Mouse (Mus musculus): ENCODE measurements around the gene Ube2t. TPM values are rescaled to one million over a fixed set of nuclear protein-coding genes. Genes with fewer than 3 reads are reported as not detected.

Gene Ube2t
- polyA plus RNA-seq (2015; fragmentation: Nextera tagmentation; extraction: Ambion mirVana), result 25.3 and 25.7 TPM in 2 replicates

DNA sequence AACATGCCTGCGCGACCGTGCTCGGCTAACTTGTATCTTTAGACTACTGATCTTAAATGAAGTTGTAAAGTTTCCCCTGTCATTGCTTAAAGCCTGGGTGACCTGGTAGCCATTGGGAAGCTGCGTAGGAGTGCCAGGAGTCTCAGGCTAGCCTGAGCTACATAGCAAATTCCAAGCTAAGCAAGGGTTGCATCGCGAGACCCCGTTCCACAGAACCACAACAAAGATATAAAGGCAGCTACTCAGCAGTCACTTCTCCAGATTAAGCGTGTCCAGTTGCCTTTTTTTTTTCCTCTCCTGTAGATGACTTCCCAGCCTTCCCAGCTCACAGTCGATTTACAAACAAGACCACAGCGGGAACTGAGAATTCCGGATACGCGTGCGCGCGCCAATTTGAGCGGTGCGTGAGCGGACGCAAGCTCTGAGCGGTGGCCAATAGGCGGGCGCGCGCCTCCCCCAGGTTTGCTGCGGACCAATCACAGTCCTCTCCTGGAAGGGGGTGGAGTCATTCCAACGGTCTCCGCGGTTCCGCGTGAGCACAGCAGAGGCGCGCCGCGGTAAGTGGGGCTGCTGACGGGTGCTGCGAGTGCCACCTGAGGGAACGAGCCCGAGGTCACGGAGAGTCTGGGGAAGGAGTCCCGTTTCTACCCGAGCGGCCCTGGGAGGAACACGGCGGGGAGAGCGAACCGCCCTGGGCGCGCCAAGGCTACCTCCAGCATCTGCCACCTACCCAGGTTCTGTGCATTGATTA, at the start of gene Ube2t:
Ube2t (plus strand) TSS at position 513 of the 751 bp plus-strand sequence.
- peak within 1 kb of the TSS; percentile 54 for H3K9ac ChIP-seq
- 0 out of 2 replicates have a peak within 1 kb of the TSS, but pooled peaks have one; percentile 22 for H3K27ac ChIP-seq
- H3K4me1 ChIP-seq, result peaks cover 16% of the 10 kb centered on the region; the same call in 1 of the 2 replicates
- no peaks in the 10 kb centered on the region for H3K27me3 ChIP-seq
- 2% methylated on average over 50 of the region's 50 CpGs for WGBS
- peak; percentile 99 for ATAC-seq (ENCODE audit: insufficient number of reproducible peaks, low FRiP score, low TSS enrichment, low read depth)
- H3K9me3 ChIP-seq, result no peaks in the 10 kb centered on the region
- no peaks in the 10 kb centered on the region for H3K36me3 ChIP-seq
- peak within 1 kb of the TSS; percentile 80 for H3K4me3 ChIP-seq
- peak within 1 kb of the TSS; percentile 75 for H3K4me2 ChIP-seq

DNA sequence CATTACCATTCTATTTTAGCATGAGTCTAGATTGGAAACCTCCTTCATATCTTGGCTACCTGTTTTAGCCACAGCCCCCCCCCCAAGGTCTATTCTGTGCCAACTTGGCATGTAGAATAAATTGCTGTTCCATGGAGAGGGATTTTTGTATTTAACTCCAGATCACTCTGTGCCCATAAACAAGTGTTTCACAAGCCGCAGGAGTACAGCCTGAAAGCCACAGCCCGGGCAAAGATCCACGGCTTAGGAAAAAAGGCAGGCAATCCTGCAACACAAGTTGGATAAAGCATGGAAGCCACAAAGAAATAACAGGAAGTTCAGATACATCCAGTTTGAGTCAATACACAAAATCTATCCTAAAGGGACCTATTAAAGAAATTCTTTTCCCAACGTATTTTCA, 48.8 kb upstream of the Ube2t start:
- peaks cover 9% of the 10 kb centered on the region for H3K4me1 ChIP-seq
- H3K4me3 ChIP-seq, result no peak overlapping the region
- no peak overlapping the region for H3K27ac ChIP-seq
- no peak for ATAC-seq (ENCODE audit: insufficient number of reproducible peaks, low FRiP score, low TSS enrichment, low read depth)
- H3K9me3 ChIP-seq, result no peaks in the 10 kb centered on the region
- no peaks in the 10 kb centered on the region for H3K27me3 ChIP-seq
- 52% methylated on average over 4 of the region's 4 CpGs for WGBS
- no peak overlapping the region for H3K4me2 ChIP-seq
- H3K36me3 ChIP-seq, result no peaks in the 10 kb centered on the region
- H3K9ac ChIP-seq, result no peak overlapping the region

DNA sequence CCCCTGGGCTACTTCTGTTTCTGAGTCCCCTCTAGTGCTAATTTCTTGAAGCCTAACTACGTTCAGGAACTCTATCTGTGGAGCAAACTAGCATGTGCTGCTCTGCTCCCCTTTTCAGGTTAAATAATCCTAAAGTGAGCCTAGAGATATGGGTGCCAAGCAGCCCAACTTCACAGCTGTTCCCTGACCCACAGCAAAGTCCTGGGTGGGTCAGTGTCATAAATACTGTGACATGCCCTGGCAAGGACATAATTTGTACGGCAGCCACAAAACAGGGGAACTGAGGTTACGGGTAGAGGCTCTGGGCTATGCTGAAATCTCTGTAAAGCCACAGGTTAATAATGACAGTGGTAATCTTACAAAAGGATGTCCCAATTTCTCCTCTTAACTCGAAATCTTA, 46.9 kb upstream of the Ube2t start:
- ATAC-seq (ENCODE audit: insufficient number of reproducible peaks, low FRiP score, low TSS enrichment, low read depth), result no peak
- Histone ChIP-seq H3K4me3 (no peak overlapping the region), H3K36me3 (no peaks in the 10 kb centered on the region), H3K9ac (no peak overlapping the region), H3K27ac (no peak overlapping the region), H3K27me3 (no peaks in the 10 kb centered on the region), H3K4me1 (0 out of 2 replicates have a peak, but pooled peaks cover 5% of the 10 kb centered on the region), H3K4me2 (no peak overlapping the region), H3K9me3 (no peaks in the 10 kb centered on the region)
- WGBS, result 73% methylated on average over 4 of the region's 4 CpGs

DNA sequence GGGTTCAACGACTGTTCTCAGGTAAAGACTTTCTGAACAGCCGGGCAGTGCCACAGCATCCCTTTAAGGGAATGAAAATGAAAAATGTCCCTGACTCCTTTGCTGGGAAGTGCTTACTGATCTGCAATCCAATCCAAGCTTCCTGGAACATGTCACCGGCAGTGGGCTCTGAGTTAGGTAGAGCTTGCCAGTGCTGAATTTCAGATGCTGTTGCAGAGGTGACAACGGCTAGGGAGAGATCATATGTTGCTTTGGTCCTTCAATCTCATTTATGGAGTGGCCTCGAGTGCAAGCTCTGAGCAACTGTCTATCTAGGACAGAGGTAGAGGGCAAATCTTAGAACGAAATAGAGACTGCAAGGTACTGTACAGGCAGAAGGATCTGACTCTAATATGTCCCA, 43.4 kb upstream of the Ube2t start:
- Histone ChIP-seq H3K9me3 (no peaks in the 10 kb centered on the region), H3K9ac (no peak overlapping the region), H3K4me3 (no peak overlapping the region), H3K4me1 (0 out of 2 replicates have a peak, but pooled peaks cover 4% of the 10 kb centered on the region), H3K27ac (no peak overlapping the region), H3K36me3 (no peaks in the 10 kb centered on the region), H3K4me2 (no peak overlapping the region), H3K27me3 (no peaks in the 10 kb centered on the region)
- WGBS, result 81% methylated on average over 6 of the region's 6 CpGs
- ATAC-seq (ENCODE audit: insufficient number of reproducible peaks, low FRiP score, low TSS enrichment, low read depth), result no peak

DNA sequence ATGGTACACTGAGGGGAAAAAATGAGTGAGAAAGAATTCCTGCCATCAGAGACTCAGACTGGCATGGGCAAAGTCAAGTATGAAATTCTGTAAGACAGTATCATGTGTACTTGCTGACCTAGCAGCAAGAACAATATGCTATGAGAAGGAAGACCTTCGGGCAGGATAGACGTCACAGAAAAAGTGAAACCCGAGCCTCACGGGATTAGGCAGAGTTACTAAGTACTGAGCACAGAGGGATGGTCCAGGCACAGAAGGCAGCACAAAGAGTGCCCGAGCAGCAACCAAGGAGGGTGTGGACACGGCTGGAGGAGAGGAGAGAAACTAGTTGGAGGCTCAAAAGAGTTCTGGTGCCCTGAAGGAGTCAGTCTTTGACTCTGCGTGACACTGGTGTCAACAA, 29.9 kb upstream of the Ube2t start:
- Histone ChIP-seq H3K4me3 (no peak overlapping the region), H3K27ac (no peak overlapping the region), H3K9ac (no peak overlapping the region), H3K36me3 (no peaks in the 10 kb centered on the region), H3K9me3 (no peaks in the 10 kb centered on the region), H3K27me3 (no peaks in the 10 kb centered on the region), H3K4me1 (peaks cover 3% of the 10 kb centered on the region; the same call in 1 of the 2 replicates), H3K4me2 (no peak overlapping the region)
- 40% methylated on average over 7 of the region's 7 CpGs for WGBS
- no peak for ATAC-seq (ENCODE audit: insufficient number of reproducible peaks, low FRiP score, low TSS enrichment, low read depth)

DNA sequence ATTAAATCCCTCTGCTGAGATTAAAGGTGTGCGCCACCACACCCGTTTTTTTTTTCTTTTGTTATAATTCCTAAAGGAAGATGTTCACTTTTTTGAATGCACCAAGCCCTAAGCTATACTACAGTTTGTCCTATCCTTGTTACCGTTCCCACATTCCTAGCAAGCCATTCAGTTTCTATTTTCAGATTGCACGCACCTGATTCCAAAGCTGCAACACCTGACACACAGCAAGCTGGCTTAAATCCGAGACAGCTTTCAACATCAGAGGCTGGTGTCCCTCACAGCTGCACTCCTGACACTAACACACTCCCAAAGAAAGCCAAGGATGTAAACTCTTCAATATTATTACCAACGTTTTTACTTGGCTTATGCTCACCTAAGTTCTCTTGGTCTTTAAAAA, 26.0 kb upstream of the Ube2t start:
- H3K27ac ChIP-seq, result no peak overlapping the region
- H3K9me3 ChIP-seq, result no peaks in the 10 kb centered on the region
- H3K4me2 ChIP-seq, result no peak overlapping the region
- no peaks in the 10 kb centered on the region for H3K27me3 ChIP-seq
- WGBS, result 81% methylated on average over 6 of the region's 6 CpGs
- no peak overlapping the region for H3K4me3 ChIP-seq
- H3K4me1 ChIP-seq, result peaks cover 3% of the 10 kb centered on the region; the same call in 1 of the 2 replicates
- no peak overlapping the region for H3K9ac ChIP-seq
- H3K36me3 ChIP-seq, result no peaks in the 10 kb centered on the region
- no peak for ATAC-seq (ENCODE audit: insufficient number of reproducible peaks, low FRiP score, low TSS enrichment, low read depth)

DNA sequence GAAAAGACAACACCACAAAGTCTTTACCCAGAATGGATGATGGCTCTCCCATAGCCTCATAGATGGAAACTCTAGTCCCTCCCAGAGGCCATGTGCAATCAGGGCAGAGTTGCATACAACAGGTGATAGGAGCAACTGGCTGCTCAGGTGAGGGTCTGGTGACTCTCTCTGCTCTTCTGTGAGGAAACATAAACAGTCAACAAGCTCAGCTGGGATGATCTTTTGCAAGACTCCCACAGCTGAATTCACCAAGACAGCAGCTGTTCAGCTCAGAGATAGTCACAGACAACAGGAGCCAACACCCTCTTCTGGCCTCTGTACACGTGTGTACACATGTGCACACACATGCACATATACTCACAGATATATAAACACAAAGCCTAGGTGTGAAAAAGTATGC, 24.1 kb upstream of the Ube2t start:
- Histone ChIP-seq H3K4me1 (peaks cover 3% of the 10 kb centered on the region; the same call in 1 of the 2 replicates), H3K27me3 (no peaks in the 10 kb centered on the region), H3K36me3 (no peaks in the 10 kb centered on the region), H3K4me2 (no peak overlapping the region), H3K9me3 (no peaks in the 10 kb centered on the region), H3K4me3 (no peak overlapping the region), H3K27ac (no peak overlapping the region), H3K9ac (no peak overlapping the region)
- no peak for ATAC-seq (ENCODE audit: insufficient number of reproducible peaks, low FRiP score, low TSS enrichment, low read depth)
- 84% methylated on average over 1 of the region's 1 CpGs for WGBS

DNA sequence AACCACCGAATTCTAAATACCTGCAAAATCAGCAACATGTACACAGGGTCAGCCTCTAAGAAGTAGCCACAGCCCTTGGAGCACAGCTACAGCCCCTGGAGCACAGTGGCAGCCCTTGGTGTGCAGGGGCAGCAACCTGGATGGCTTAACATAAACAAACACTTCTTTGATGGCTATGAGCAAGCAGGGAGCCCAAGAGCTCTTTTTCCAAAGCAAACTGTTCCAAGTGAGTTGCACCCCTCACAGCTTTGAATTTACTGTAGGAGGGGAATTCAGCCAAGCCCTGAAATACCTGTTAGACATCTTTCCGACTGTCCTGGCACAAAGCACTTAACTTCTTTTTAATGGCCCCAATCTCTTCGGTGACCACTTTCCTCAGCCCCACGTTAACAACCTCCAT, 21.5 kb upstream of the Ube2t start:
- no peak overlapping the region for H3K4me2 ChIP-seq
- H3K9me3 ChIP-seq, result no peaks in the 10 kb centered on the region
- no peak for ATAC-seq (ENCODE audit: insufficient number of reproducible peaks, low FRiP score, low TSS enrichment, low read depth)
- H3K27ac ChIP-seq, result no peak overlapping the region
- no peaks in the 10 kb centered on the region for H3K36me3 ChIP-seq
- no peak overlapping the region for H3K4me3 ChIP-seq
- no peaks in the 10 kb centered on the region for H3K27me3 ChIP-seq
- WGBS, result 38% methylated on average over 4 of the region's 4 CpGs
- no peak overlapping the region for H3K9ac ChIP-seq
- peaks cover 3% of the 10 kb centered on the region; the same call in 1 of the 2 replicates for H3K4me1 ChIP-seq

DNA sequence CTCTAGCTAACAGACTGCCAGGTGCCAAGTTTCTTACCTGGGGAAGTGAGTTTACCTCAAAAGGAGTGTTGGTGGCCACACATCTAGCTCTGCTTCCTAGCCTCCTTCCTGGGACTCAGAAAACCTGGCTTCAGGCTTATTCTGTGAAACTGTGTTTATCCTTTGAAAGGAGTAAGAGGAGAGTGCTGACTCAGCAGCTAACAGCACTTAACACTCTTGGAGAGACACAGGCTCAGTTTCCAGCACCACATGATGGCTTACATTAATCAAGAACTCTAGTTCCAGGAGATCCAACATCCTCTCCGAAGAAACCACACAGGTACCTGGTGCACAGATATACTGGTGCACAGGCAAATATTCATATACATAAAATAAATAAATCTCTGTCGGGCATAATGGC, 19.5 kb upstream of the Ube2t start:
- Histone ChIP-seq H3K27me3 (no peaks in the 10 kb centered on the region), H3K36me3 (peaks cover 3% of the 10 kb centered on the region; the same call in 1 of the 2 replicates), H3K4me1 (peaks cover 3% of the 10 kb centered on the region; the same call in 1 of the 2 replicates), H3K4me2 (no peak overlapping the region), H3K27ac (no peak overlapping the region), H3K9me3 (no peaks in the 10 kb centered on the region), H3K4me3 (no peak overlapping the region), H3K9ac (no peak overlapping the region)
- WGBS, result 80% methylated on average over 2 of the region's 2 CpGs
- no peak for ATAC-seq (ENCODE audit: insufficient number of reproducible peaks, low FRiP score, low TSS enrichment, low read depth)

DNA sequence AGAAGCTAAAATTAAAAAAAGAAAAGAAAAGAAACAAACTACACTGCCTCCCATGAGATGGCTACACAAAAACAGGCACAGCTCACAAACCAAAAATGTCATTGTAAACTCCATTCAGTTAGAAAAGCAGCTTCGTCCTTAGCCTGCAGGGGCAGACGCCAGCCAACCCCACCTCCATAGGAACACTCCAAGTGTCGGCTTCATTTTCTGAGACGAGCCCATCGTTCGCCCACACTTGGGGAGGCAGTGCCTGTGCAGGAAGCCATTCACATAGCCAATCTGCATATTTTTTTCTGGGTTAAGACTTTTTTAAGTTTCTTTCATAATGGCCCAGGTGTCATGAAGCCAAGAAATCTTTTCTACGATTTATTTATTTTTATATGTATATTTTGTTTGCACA, 14.8 kb upstream of the Ube2t start:
- Histone ChIP-seq H3K27ac (no peak overlapping the region), H3K27me3 (no peaks in the 10 kb centered on the region), H3K9ac (no peak overlapping the region), H3K4me2 (no peak overlapping the region), H3K4me1 (no peaks in the 10 kb centered on the region), H3K4me3 (no peak overlapping the region), H3K36me3 (peaks cover 6% of the 10 kb centered on the region; the same call in 1 of the 2 replicates), H3K9me3 (no peaks in the 10 kb centered on the region)
- WGBS, result 83% methylated on average over 7 of the region's 7 CpGs
- ATAC-seq (ENCODE audit: insufficient number of reproducible peaks, low FRiP score, low TSS enrichment, low read depth), result no peak

DNA sequence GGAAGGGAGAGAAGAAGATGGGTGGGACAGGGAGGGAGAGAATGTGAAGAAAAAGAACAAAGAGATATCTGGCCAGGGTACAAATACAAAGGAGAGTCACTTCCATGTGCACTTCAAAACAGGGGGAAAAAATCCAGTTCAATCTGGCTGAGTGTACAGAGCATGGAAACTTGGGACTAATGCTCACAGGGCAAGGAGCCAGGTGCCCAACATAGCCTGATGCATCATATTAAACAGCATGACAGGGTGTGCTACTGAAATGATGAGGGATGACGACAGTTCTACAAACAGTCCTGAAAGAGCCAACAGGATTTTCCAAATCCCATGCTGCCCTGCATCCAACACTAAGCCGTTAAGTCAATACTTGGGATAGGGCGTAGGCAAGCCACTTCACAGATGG, 12.4 kb upstream of the Ube2t start:
- ATAC-seq (ENCODE audit: insufficient number of reproducible peaks, low FRiP score, low TSS enrichment, low read depth), result no peak
- H3K4me1 ChIP-seq, result peaks cover 6% of the 10 kb centered on the region
- H3K9ac ChIP-seq, result no peak overlapping the region
- no peak overlapping the region for H3K27ac ChIP-seq
- H3K36me3 ChIP-seq, result peaks cover 6% of the 10 kb centered on the region; the same call in 1 of the 2 replicates
- no peaks in the 10 kb centered on the region for H3K9me3 ChIP-seq
- H3K27me3 ChIP-seq, result no peaks in the 10 kb centered on the region
- no peak overlapping the region for H3K4me2 ChIP-seq
- no peak overlapping the region for H3K4me3 ChIP-seq
- 85% methylated on average over 3 of the region's 3 CpGs for WGBS

DNA sequence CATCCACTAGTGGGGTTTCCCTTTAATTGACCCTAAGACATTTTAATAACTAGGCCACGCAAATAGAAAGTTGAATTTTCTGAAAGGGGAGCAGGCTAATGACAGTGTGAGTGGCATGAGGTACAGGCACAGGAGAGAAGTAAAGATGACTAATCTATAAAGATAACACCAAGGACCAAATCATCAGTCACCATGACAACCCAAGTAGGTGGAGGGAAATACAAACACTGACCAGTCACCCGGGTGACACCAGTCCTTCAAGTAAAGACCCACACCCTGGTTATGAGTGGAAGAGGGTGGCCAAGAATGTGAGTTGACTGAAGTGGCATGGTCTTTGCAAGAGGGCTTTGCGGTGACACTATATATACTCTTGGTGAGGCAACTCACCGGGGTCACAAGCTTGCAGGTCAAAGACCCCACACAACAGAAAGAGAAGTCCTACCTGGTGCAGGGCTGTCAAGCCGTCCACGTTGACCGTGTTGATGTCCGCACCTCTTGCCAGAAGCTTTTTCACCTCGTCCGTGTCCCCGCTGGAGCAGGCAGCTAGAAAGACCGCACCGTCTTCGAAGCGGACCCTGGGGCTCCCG, 7.2 kb upstream of the Ube2t start:
- Histone ChIP-seq H3K9me3 (no peaks in the 10 kb centered on the region), H3K27me3 (no peaks in the 10 kb centered on the region), H3K9ac (peak overlapping the region; percentile 85), H3K4me1 (peaks cover 10% of the 10 kb centered on the region), H3K4me3 (peak overlapping the region; percentile 76), H3K27ac (peak overlapping the region; percentile 89), H3K4me2 (peak overlapping the region; percentile 71), H3K36me3 (no peaks in the 10 kb centered on the region)
- 2% methylated on average over 16 of the region's 16 CpGs for WGBS
- ATAC-seq (ENCODE audit: insufficient number of reproducible peaks, low FRiP score, low TSS enrichment, low read depth), result no peak
